Mouse (Mus musculus) neutrophil, adult 83 days (primary cell): ENCODE data around the gene Pck1. TPM values are rescaled to one million over a fixed set of nuclear protein-coding genes. Genes with fewer than 3 reads are reported as not detected.

Experiments used
- total RNA-seq, 2 experiments: library from RNA; stranded (reverse); gene quantifications; one replicate each; pipeline ENCODE4 v1.2.4; 2023

The Pck1 gene
- not detected for total RNA-seq

DNA sequence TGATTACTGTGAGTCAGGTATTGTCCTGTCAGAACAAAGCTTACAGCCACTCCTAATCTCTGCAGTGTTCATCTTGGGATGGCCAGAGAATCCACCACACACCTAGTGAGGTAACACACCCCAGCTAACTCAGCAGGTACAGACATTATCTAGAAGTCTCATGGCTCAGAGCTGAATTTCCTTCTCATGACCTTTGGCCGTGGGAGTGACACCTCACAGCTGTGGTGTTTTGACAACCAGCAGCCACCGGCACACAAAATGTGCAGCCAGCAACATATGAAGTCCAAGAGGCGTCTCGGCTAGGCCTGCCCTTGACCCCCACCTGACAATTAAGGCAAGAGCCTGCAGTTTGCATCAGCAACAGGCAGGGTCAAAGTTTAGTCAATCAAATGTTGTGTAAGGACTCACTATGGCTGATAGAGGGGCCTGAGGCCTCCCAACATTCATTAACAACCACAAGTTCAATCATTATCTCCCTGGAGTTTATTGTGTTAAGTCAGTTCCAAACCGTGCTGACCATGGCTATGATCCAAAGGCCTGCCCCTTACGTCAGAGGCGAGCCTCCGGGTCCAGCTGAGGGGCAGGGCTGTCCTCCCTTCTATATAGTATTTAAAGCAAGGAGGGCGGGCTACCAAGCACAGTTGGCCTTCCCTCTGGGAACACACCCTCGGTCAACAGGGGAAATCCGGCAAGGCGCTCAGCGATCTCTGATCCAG, at the start of gene Pck1:
Gene Pck1 (plus strand): TSS at position 613 of the 716 bp plus-strand sequence.

DNA sequence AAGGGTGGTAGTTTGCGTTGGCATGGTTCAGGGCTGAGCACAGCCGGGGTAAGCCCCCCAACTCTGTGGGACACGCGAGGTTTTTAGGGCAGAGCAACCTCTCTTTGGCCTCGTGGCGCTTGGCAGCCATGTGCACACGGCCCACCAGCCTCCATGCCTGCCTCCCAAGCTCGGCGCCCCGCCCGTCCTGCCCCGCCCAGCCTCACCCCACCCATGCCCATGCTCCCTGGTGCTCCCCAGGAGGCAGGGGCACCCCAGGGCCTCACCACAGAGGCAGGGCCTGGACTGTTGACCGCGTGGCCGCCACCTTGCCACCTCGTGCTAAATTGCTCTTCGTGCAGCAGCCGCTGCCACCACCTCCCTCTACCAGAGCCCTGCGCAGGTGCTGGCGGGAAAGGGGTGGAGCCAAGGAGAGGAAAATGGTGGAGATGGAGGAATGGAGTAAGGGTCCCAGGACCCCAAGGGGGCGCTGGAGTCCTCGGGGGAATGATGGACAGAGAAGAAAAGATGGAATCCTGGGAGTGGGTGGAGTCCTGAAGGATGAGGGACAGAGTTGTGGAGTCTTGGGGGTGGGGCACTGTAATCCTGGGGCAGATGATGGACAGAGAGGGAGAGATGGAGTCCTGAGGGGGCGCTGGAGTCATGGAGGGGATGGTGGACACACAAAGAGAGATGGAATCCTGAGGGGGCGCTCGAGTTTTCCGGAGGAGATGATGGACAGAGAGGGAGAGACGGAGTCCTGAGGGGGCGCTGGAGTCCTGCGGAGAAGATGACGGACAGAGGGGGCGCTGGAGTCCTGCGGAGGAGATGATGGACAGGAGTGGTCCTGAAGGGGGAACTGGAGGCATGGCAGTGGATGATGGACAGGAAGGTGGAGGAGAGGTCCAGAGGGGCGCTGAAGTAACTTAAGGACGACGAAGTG, 33.6 kb upstream of the Pck1 start, which contains the start of gene Ctcfl:
Gene Ctcfl (minus strand): TSS at position 503 of the 922 bp plus-strand sequence.

Other genes with a start within 250 kb of the Pck1 start
- under 1 TPM in 1 of 2 experiments, not detected in 1; 0.24 TPM for gene Bmp7, start 212.7 kb upstream of the Pck1 start, total RNA-seq
- gene Spo11, start 175.3 kb upstream of the Pck1 start, total RNA-seq, result not detected
- gene Rae1, start 152.9 kb upstream of the Pck1 start, total RNA-seq, result 10 to 100 TPM; 36.9 to 47.4 TPM
- gene Rbm38, start 132.6 kb upstream of the Pck1 start, total RNA-seq, result 100 to 1,000 TPM; 139 to 153 TPM
- not detected for gene Ctcfl, start 33.5 kb upstream of the Pck1 start, total RNA-seq
- gene Zbp1, start 65.9 kb downstream of the Pck1 start, total RNA-seq, result 10 to 100 TPM; 27.1 to 36.0 TPM
- gene Pmepa1, start 123.5 kb downstream of the Pck1 start, total RNA-seq, result under 1 TPM; 0.15 to 0.22 TPM